Mouse (Mus musculus) intestine, embryonic 15.5 days (tissue): Measurements from ENCODE around the gene Pkp4. TPM values are rescaled to one million over a fixed set of nuclear protein-coding genes. Genes with fewer than 3 reads are reported as not detected.

ENCODE experiments used
- ATAC-seq: fragments of 200-750 bp; cut with Nextera tagmentation; 2 replicates; pipeline ENCODE4 v1.8.0; 2017; ENCODE audit warnings: moderate TSS enrichment, moderate library complexity
- H3K27ac ChIP-seq: fragments of 300-500 bp; sonication (generic); 2 replicates; pipeline ENCODE4 v1.5.1; 2015; ENCODE audit warnings: mild to moderate bottlenecking, inconsistent platforms
- H3K27me3 ChIP-seq: fragments of 300-500 bp; sonication (generic); replicated peaks from 2 replicates; pipeline ENCODE4 v1.6.1; 2015; ENCODE audit warnings: inconsistent platforms
- H3K36me3 ChIP-seq: fragments of 300-500 bp; sonication (generic); 2 replicates; pipeline ENCODE4 v1.6.1; 2015; ENCODE audit warnings: inconsistent platforms
- H3K4me1 ChIP-seq: fragments of 300-500 bp; sonication (generic); replicated peaks from 2 replicates; pipeline ENCODE4 v1.6.1; 2015; ENCODE audit warnings: inconsistent platforms
- H3K4me2 ChIP-seq: fragments of 300-500 bp; sonication (generic); replicated peaks from 2 replicates; pipeline ENCODE4 v1.6.1; 2015; ENCODE audit warnings: mild to moderate bottlenecking, inconsistent platforms
- H3K4me3 ChIP-seq: fragments of 300-500 bp; sonication (generic); replicated peaks from 2 replicates; pipeline ENCODE4 v1.5.1; 2015; ENCODE audit warnings: inconsistent platforms
- H3K9ac ChIP-seq: fragments of 300-500 bp; sonication (generic); 2 replicates; pipeline ENCODE4 v1.6.1; 2015; ENCODE audit warnings: inconsistent platforms
- H3K9me3 ChIP-seq: fragments of 300-500 bp; sonication (generic); 2 replicates; pipeline ENCODE4 v1.6.1; 2016; ENCODE audit warnings: inconsistent platforms
- WGBS: fragments of 180-500 bp; shearing (Covaris S2); methylation state at CpG from one replicate; pipeline ENCODE4 v1.1.7; 2015; 5-methylcytosine and 5-hydroxymethylcytosine counted together
- polyA plus RNA-seq: library from polyadenylated mRNA; unstranded; fragments of >200 nt; fragmentation: Nextera tagmentation; extraction: Ambion mirVana; gene quantifications from 2 replicates; pipeline ENCODE4 v1.2.1, GENCODE M21; 2015

The Pkp4 gene
- polyA plus RNA-seq, 1 experiment from 2014 or later, result 17.4 TPM

GRCm38 (mm10) chr2:59206190-59206589, 45.5 kb downstream of the Pkp4 start:
- no peaks in the 10 kb centered on the region for H3K36me3 ChIP-seq
- no peak overlapping the region for H3K27ac ChIP-seq
- H3K4me1 ChIP-seq, result 0 out of 2 replicates have a peak, but pooled peaks cover 8% of the 10 kb centered on the region
- no peaks in the 10 kb centered on the region for H3K27me3 ChIP-seq
- no peak overlapping the region for H3K4me3 ChIP-seq
- WGBS, result 90% methylated on average over 2 of the region's 2 CpGs
- H3K9ac ChIP-seq, result no peak overlapping the region
- H3K4me2 ChIP-seq, result no peak overlapping the region
- no peak for ATAC-seq
- H3K9me3 ChIP-seq, result no peaks in the 10 kb centered on the region

DNA sequence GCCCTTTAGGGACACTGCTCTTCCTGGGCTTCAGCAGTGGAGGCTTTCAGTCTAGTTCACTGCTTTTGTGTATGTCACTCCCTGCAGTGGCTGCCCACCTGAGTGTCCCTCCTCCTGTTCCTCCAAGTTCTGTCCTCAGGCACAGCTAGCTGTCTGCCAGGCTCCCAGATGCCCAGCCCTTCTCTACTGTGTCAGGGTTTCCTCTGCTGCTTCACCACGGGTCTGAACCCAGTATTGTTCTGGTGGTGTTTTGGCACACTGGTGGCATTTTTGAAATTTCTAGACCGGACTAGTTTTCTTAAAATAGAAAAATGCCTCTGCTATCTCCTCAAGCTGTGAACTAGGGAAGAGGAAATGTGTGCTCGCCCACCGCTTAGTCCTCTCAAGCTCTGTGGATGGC, 46.6 kb downstream of the Pkp4 start:
- 50% methylated on average over 4 of the region's 4 CpGs for WGBS
- Histone ChIP-seq H3K9me3 (no peaks in the 10 kb centered on the region), H3K27ac (no peak overlapping the region), H3K36me3 (no peaks in the 10 kb centered on the region), H3K9ac (no peak overlapping the region), H3K4me3 (no peak overlapping the region), H3K4me2 (no peak overlapping the region), H3K27me3 (no peaks in the 10 kb centered on the region), H3K4me1 (0 out of 2 replicates have a peak, but pooled peaks cover 8% of the 10 kb centered on the region)
- ATAC-seq, result no peak

- no peak overlapping the region for H3K4me2 ChIP-seq
- H3K27ac ChIP-seq, result no peak overlapping the region
- H3K9me3 ChIP-seq, result no peaks in the 10 kb centered on the region
- no peaks in the 10 kb centered on the region for H3K27me3 ChIP-seq
- H3K4me1 ChIP-seq, result 0 out of 2 replicates have a peak, but pooled peaks cover 8% of the 10 kb centered on the region
- H3K9ac ChIP-seq, result no peak overlapping the region
- H3K4me3 ChIP-seq, result no peak overlapping the region
- 70% methylated on average over 5 of the region's 5 CpGs for WGBS
- H3K36me3 ChIP-seq, result no peaks in the 10 kb centered on the region
- ATAC-seq, result no peak
Observed at GRCm38 (mm10) chr2:59207725-59208124, 47.1 kb downstream of the Pkp4 start.

DNA sequence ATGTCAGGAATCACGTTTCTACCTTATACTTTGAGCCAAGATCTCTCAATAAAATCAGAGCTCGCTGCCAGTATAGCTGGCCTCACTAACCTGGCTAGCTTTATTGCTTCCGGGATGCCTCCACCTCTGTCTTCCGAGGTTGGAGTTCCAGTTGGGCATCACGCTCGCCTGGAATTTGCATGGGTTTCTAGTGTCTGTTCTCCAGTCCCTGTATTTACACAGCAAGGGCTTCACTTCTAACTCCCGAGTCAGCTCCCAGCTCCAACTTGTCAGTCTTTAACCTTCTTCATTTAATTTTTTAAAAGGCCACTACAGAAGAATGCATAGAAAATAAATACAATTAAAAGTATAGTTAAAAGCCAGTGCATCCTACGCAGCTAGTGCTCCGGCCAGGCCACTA, 47.6 kb downstream of the Pkp4 start:
- Histone ChIP-seq H3K27me3 (no peaks in the 10 kb centered on the region), H3K4me1 (0 out of 2 replicates have a peak, but pooled peaks cover 8% of the 10 kb centered on the region), H3K9me3 (no peaks in the 10 kb centered on the region), H3K4me3 (no peak overlapping the region), H3K36me3 (no peaks in the 10 kb centered on the region), H3K27ac (no peak overlapping the region), H3K4me2 (no peak overlapping the region), H3K9ac (no peak overlapping the region)
- WGBS, result 60% methylated on average over 9 of the region's 9 CpGs
- ATAC-seq, result no peak

- Histone ChIP-seq H3K9me3 (no peaks in the 10 kb centered on the region), H3K4me2 (no peak overlapping the region), H3K4me3 (no peak overlapping the region), H3K27ac (no peak overlapping the region), H3K36me3 (no peaks in the 10 kb centered on the region), H3K4me1 (0 out of 2 replicates have a peak, but pooled peaks cover 8% of the 10 kb centered on the region), H3K27me3 (no peaks in the 10 kb centered on the region), H3K9ac (no peak overlapping the region)
- no peak for ATAC-seq
- WGBS, result 93% methylated on average over 5 of the region's 5 CpGs
Observed at GRCm38 (mm10) chr2:59211051-59211450, 50.4 kb downstream of the Pkp4 start.

GRCm38 (mm10) chr2:59212430-59212829, 51.8 kb downstream of the Pkp4 start:
- 87% methylated on average over 4 of the region's 4 CpGs for WGBS
- H3K9me3 ChIP-seq, result no peaks in the 10 kb centered on the region
- no peak overlapping the region for H3K4me2 ChIP-seq
- ATAC-seq, result no peak
- H3K27me3 ChIP-seq, result no peaks in the 10 kb centered on the region
- H3K9ac ChIP-seq, result no peak overlapping the region
- 0 out of 2 replicates have a peak, but pooled peaks cover 8% of the 10 kb centered on the region for H3K4me1 ChIP-seq
- H3K27ac ChIP-seq, result no peak overlapping the region
- H3K4me3 ChIP-seq, result no peak overlapping the region
- H3K36me3 ChIP-seq, result peaks cover 3% of the 10 kb centered on the region; the same call in 1 of the 2 replicates

DNA sequence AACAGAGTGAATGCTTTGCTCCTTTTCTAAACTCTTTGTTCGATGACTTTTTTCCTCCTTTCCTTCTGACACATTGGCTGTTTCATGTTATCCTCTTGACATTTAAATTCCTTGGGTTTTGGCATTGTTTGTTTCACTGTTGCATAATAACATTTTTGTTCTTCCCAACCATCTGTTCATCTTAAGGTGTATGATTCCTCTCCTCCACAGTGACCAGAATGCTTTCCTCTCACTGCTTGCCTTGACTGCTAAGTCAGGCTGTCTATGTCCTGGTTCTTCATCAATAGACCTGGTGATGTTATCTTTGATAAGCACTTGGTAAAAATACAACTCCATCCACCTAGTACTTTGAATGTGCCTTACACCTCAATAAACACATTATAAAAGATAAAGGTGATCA, 52.2 kb downstream of the Pkp4 start:
- Histone ChIP-seq H3K27me3 (no peaks in the 10 kb centered on the region), H3K4me3 (no peak overlapping the region), H3K9ac (no peak overlapping the region), H3K4me2 (no peak overlapping the region), H3K36me3 (peaks cover 3% of the 10 kb centered on the region; the same call in 1 of the 2 replicates), H3K9me3 (no peaks in the 10 kb centered on the region), H3K27ac (no peak overlapping the region), H3K4me1 (0 out of 2 replicates have a peak, but pooled peaks cover 6% of the 10 kb centered on the region)
- WGBS, result 82% methylated on average over 1 of the region's 1 CpGs
- ATAC-seq, result no peak

DNA sequence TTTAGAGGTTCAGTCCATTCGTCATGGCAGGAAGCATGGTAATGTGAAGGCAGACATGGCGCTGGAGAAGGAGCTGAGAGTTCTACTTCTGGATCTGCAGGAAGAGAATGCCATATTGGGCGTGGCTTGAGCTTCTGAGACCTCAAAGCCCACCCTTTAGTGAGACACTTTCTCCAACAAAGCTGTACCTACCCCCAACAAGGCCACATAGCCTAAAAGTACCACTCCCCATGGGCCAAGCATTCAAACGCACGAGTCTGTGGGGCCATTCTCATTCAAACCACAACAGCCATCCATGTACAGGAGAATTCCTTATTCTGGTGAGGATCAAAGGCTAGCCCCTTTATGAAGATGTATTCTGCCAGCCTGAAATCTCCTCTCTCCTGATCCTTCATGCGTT, 57.3 kb downstream of the Pkp4 start:
- WGBS, result 92% methylated on average over 6 of the region's 6 CpGs
- Histone ChIP-seq H3K4me1 (peaks cover 3% of the 10 kb centered on the region; the same call in 1 of the 2 replicates), H3K36me3 (peaks cover 3% of the 10 kb centered on the region; the same call in 1 of the 2 replicates), H3K4me2 (no peak overlapping the region), H3K9ac (no peak overlapping the region), H3K9me3 (no peaks in the 10 kb centered on the region), H3K27ac (no peak overlapping the region), H3K4me3 (no peak overlapping the region), H3K27me3 (no peaks in the 10 kb centered on the region)
- no peak for ATAC-seq

DNA sequence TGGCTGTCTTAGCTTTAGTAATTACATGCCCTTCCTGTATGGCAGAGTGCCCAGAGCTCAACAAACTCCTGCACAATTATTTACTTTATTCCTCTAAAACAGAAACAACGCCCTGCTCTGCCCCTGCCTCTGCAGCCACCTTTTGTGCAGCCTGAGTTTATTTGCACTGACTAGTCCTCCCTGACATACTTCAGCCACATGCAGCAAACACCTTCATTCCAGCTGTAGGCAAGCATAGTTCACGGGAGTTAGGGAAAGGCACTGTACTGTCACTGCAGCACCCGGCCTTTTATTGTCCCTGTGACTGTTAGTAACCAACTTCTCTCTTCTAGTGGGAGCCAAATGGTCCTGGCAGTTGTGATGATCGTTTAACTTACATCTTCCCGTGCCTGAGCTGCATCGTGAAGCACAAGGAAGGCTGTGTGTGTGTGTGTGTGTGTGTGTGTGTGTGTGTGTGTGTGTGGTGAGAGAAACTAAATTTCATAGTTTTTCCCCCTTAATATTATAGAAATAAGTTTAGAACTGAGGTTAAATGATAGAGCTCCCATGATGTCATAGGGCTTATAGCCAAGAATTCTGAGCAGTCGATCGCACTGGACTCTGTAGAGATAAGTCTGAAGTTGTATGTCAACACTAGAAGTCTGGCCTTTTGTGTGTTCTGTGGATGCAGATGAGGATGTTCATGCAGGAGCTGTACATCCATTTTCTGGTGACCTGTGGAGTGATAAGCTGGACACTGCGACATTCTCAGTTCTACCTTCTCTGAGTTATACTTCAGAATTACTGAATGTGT, 59.5 kb downstream of the Pkp4 start:
- no peaks in the 10 kb centered on the region for H3K9me3 ChIP-seq
- no peaks in the 10 kb centered on the region for H3K27me3 ChIP-seq
- no peak overlapping the region for H3K4me3 ChIP-seq
- H3K27ac ChIP-seq, result peak overlapping the region; percentile 68
- H3K9ac ChIP-seq, result no peak overlapping the region
- peak; percentile 66 for ATAC-seq
- peaks cover 3% of the 10 kb centered on the region; the same call in 1 of the 2 replicates for H3K4me1 ChIP-seq
- no peak overlapping the region; the same call in 1 of the 2 replicates for H3K4me2 ChIP-seq
- WGBS, result 30% methylated on average over 9 of the region's 9 CpGs
- H3K36me3 ChIP-seq, result peaks cover 3% of the 10 kb centered on the region; the same call in 1 of the 2 replicates

- H3K4me3 ChIP-seq, result no peak overlapping the region
- no peak overlapping the region for H3K4me2 ChIP-seq
- WGBS, result 86% methylated on average over 4 of the region's 4 CpGs
- H3K27me3 ChIP-seq, result no peaks in the 10 kb centered on the region
- no peaks in the 10 kb centered on the region for H3K4me1 ChIP-seq
- H3K9ac ChIP-seq, result no peak overlapping the region
- no peak overlapping the region for H3K27ac ChIP-seq
- ATAC-seq, result no peak
- H3K9me3 ChIP-seq, result no peaks in the 10 kb centered on the region
- no peaks in the 10 kb centered on the region for H3K36me3 ChIP-seq
Observed at GRCm38 (mm10) chr2:59226383-59226782, 65.7 kb downstream of the Pkp4 start.

DNA sequence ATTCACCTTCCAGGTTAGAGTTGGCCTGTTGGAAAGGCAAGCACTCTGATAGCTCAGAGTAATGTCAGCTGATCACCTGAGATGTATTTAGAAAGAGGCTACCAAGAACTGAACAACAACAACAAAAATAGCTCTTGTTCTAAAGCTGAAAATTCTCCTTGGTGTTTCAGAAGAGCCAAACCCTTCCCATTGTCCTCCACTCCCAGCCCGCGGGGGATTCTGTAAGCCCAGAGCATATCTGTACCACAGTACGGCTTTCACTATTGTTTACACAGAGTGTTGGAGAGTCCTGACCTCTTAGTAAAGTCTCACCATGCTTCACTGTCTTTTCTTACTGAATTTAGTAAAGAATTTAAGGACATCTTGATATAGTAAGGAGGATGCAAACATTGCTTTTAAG, 66.4 kb downstream of the Pkp4 start:
- Histone ChIP-seq H3K9me3 (no peaks in the 10 kb centered on the region), H3K4me1 (no peaks in the 10 kb centered on the region), H3K9ac (no peak overlapping the region), H3K4me2 (no peak overlapping the region), H3K27me3 (no peaks in the 10 kb centered on the region), H3K36me3 (no peaks in the 10 kb centered on the region), H3K27ac (no peak overlapping the region), H3K4me3 (no peak overlapping the region)
- no peak for ATAC-seq
- 48% methylated on average over 3 of the region's 3 CpGs for WGBS

DNA sequence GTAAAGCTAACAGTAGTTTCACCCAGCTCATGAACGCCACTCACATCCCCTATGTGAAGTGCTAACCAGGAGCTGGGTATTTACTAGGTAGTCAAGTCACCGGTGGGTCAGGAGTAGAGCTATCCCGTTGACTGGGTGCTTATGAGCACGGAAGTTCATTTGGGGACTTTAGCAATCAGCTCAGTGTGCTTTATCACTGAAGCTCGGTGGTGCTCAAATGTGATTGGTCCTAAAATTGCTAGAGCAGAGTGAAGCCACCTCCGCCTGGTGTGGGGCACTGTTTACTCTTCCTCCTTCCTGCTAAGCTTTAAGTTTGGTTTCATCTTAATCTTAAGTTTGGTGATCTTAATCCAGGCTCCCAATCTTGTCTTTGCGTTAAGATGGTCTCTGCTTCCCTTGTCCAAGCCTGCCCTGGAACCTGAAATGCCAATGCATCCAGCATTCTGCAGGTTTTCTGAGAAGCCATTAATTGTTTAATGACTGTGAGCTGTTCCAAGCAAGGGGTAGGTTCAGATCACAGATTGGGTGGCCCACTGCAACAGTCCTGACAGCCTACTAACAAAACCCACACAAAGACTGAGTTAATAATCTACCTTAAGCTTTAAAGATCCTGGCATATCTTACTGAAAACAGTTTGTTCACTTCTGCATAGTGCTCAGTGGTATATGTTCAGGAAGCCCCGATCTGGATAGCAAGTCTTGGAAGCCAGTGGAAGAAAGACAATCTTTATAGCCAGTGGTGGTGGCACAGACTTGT, 67.0 kb downstream of the Pkp4 start:
- WGBS, result 66% methylated on average over 8 of the region's 8 CpGs

More for the DNA sequence above, 67.0 kb downstream of the Pkp4 start:
- Histone ChIP-seq H3K4me3 (no peak overlapping the region), H3K4me1 (no peaks in the 10 kb centered on the region), H3K9me3 (no peaks in the 10 kb centered on the region), H3K27ac (no peak overlapping the region), H3K4me2 (no peak overlapping the region), H3K9ac (no peak overlapping the region), H3K36me3 (no peaks in the 10 kb centered on the region), H3K27me3 (no peaks in the 10 kb centered on the region)
- no peak for ATAC-seq
